Mouse (Mus musculus): ENCODE results near the gene Sertad1. TPM values are rescaled to one million over a fixed set of nuclear protein-coding genes. Genes with fewer than 3 reads are reported as not detected.

Sertad1 gene
- total and polyA plus RNA-seq, 3 experiments = 18.5 to 62.3 (median 56.9) TPM

- no peak for ATAC-seq (ENCODE audit: extremely low read depth, insufficient number of reproducible peaks, low FRiP score, poor library complexity, severe bottlenecking)
- Histone ChIP-seq H3K27me3 (ENCODE audit: insufficient read depth, low read length) (peaks cover 3% of the 10 kb centered on the region; the same call in 1 of the 2 replicates), H3K4me1 (ENCODE audit: insufficient read depth, low read depth, low read length) (peaks cover 43% of the 10 kb centered on the region), H3K9me3 (replicated peaks) (no peaks in the 10 kb centered on the region), H3K4me3 (ENCODE audit: low read depth, low read length) (no peak overlapping the region), H3K36me3 (replicated peaks) (peaks cover 29% of the 10 kb centered on the region)
- TF ChIP-seq POLR2AphosphoS5 (IDR thresholded peaks at IDR 0.05; ENCODE audit: insufficient replicate concordance, low read depth, low read length) = no peak
- DNase-seq (ENCODE audit: low spot score) = no peak
Measured at GRCm38 (mm10) chr7:27537998-27538397, 51.3 kb downstream of the Sertad1 start.

- Histone ChIP-seq H3K36me3 (replicated peaks) (peaks cover 25% of the 10 kb centered on the region), H3K4me3 (ENCODE audit: low read depth, low read length) (no peak overlapping the region), H3K4me1 (ENCODE audit: insufficient read depth, low read depth, low read length) (peaks cover 49% of the 10 kb centered on the region), H3K9me3 (replicated peaks) (no peaks in the 10 kb centered on the region), H3K27me3 (ENCODE audit: insufficient read depth, low read length) (peaks cover 3% of the 10 kb centered on the region; the same call in 1 of the 2 replicates)
- ATAC-seq (ENCODE audit: extremely low read depth, insufficient number of reproducible peaks, low FRiP score, poor library complexity, severe bottlenecking) (no peak), DNase-seq (ENCODE audit: low spot score) (no peak)
- TF ChIP-seq CTCF (IDR thresholded peaks at IDR 0.05; ENCODE audit: low read depth, low read length) (no peak), TAL1 (conservative IDR thresholded peaks at IDR 0.05; ENCODE audit: low read depth, low read length) (no peak), POLR2AphosphoS5 (IDR thresholded peaks at IDR 0.05; ENCODE audit: insufficient replicate concordance, low read depth, low read length) (no peak)
Measured at GRCm38 (mm10) chr7:27538797-27539196, 52.1 kb downstream of the Sertad1 start.

Other genes starting within 250 kb of the Sertad1 start
- gene Numbl, start 228.5 kb upstream of the Sertad1 start, total RNA-seq (2014; fragmentation: Nextera tagmentation) = 2.9 and 4.5 TPM in 2 replicates
- gene Numbl, start 228.5 kb upstream of the Sertad1 start, total RNA-seq (2017) = 1.3 and 1.6 TPM in 2 replicates
- 5.7 TPM in 2 replicates for gene Numbl, start 228.5 kb upstream of the Sertad1 start, polyA plus RNA-seq (2012)
- gene Ltbp4, start 149.2 kb upstream of the Sertad1 start, total RNA-seq (2014; fragmentation: Nextera tagmentation) = 0.39 and 9.1 TPM in 2 replicates
- 0.06 and 0.16 TPM in 2 replicates for gene Ltbp4, start 149.2 kb upstream of the Sertad1 start, total RNA-seq (2017)
- gene Ltbp4, start 149.2 kb upstream of the Sertad1 start, polyA plus RNA-seq (2012) = 1.0 and 1.5 TPM in 2 replicates
- gene Shkbp1, start 130.9 kb upstream of the Sertad1 start, total RNA-seq (2014; fragmentation: Nextera tagmentation) = 89.8 and 111 TPM in 2 replicates
- 27.4 and 29.5 TPM in 2 replicates for gene Shkbp1, start 130.9 kb upstream of the Sertad1 start, total RNA-seq (2017)
- 218 and 220 TPM in 2 replicates for gene Shkbp1, start 130.9 kb upstream of the Sertad1 start, polyA plus RNA-seq (2012)
- not detected in 2 replicates for gene Gm20479, start 129.5 kb upstream of the Sertad1 start, total RNA-seq (2014; fragmentation: Nextera tagmentation)
- 1.3 TPM in 1 of 2 replicates, not detected in the other for gene Gm20479, start 129.5 kb upstream of the Sertad1 start, total RNA-seq (2017)
- 1.2 and 1.4 TPM in 2 replicates for gene Gm20479, start 129.5 kb upstream of the Sertad1 start, polyA plus RNA-seq (2012)
- gene Sptbn4, start 39.2 kb upstream of the Sertad1 start, total RNA-seq (2014; fragmentation: Nextera tagmentation) = 0.92 and 2.9 TPM in 2 replicates
- 1.1 and 1.2 TPM in 2 replicates for gene Sptbn4, start 39.2 kb upstream of the Sertad1 start, total RNA-seq (2017)
- 0.91 and 1.1 TPM in 2 replicates for gene Sptbn4, start 39.2 kb upstream of the Sertad1 start, polyA plus RNA-seq (2012)
- 438 and 479 TPM in 2 replicates for gene Blvrb, start 38.9 kb upstream of the Sertad1 start, total RNA-seq (2014; fragmentation: Nextera tagmentation)
- gene Blvrb, start 38.9 kb upstream of the Sertad1 start, total RNA-seq (2017) = 212 and 254 TPM in 2 replicates
- gene Blvrb, start 38.9 kb upstream of the Sertad1 start, polyA plus RNA-seq (2012) = 394 and 460 TPM in 2 replicates
- 5.2 and 9.0 TPM in 2 replicates for gene Sertad3, start 13.1 kb upstream of the Sertad1 start, total RNA-seq (2014; fragmentation: Nextera tagmentation)
- gene Sertad3, start 13.1 kb upstream of the Sertad1 start, total RNA-seq (2017) = 15.8 and 18.1 TPM in 2 replicates
- gene Sertad3, start 13.1 kb upstream of the Sertad1 start, polyA plus RNA-seq (2012) = 24.0 and 27.0 TPM in 2 replicates
- gene Prx, start 12.4 kb downstream of the Sertad1 start, total RNA-seq (2014; fragmentation: Nextera tagmentation) = 1.5 and 1.7 TPM in 2 replicates
- gene Prx, start 12.4 kb downstream of the Sertad1 start, total RNA-seq (2017) = 0.93 and 1.3 TPM in 2 replicates
- gene Prx, start 12.4 kb downstream of the Sertad1 start, polyA plus RNA-seq (2012) = 2.3 and 2.7 TPM in 2 replicates
- gene Hipk4, start 36.4 kb downstream of the Sertad1 start, total RNA-seq (2014; fragmentation: Nextera tagmentation) = 0.38 TPM in 1 of 2 replicates, not detected in the other
- 0.11 and 0.12 TPM in 2 replicates for gene Hipk4, start 36.4 kb downstream of the Sertad1 start, total RNA-seq (2017)
- gene Hipk4, start 36.4 kb downstream of the Sertad1 start, polyA plus RNA-seq (2012) = 0.09 and 0.11 TPM in 2 replicates
- gene Pld3, start 66.3 kb downstream of the Sertad1 start, total RNA-seq (2014; fragmentation: Nextera tagmentation) = 10.5 and 16.0 TPM in 2 replicates
- 7.2 TPM in 2 replicates for gene Pld3, start 66.3 kb downstream of the Sertad1 start, total RNA-seq (2017)
- gene Pld3, start 66.3 kb downstream of the Sertad1 start, polyA plus RNA-seq (2012) = 19.5 and 23.1 TPM in 2 replicates
- 18.8 and 26.0 TPM in 2 replicates for gene 2310022A10Rik, start 66.3 kb downstream of the Sertad1 start, total RNA-seq (2014; fragmentation: Nextera tagmentation)
- 5.2 and 10.0 TPM in 2 replicates for gene 2310022A10Rik, start 66.3 kb downstream of the Sertad1 start, total RNA-seq (2017)
- 61.2 and 61.5 TPM in 2 replicates for gene 2310022A10Rik, start 66.3 kb downstream of the Sertad1 start, polyA plus RNA-seq (2012)
- gene Akt2, start 104.6 kb downstream of the Sertad1 start, total RNA-seq (2014; fragmentation: Nextera tagmentation) = 69.0 and 84.8 TPM in 2 replicates
- 41.7 and 42.1 TPM in 2 replicates for gene Akt2, start 104.6 kb downstream of the Sertad1 start, total RNA-seq (2017)
- gene Akt2, start 104.6 kb downstream of the Sertad1 start, polyA plus RNA-seq (2012) = 46.0 and 52.4 TPM in 2 replicates
- not detected in 2 replicates for gene Ttc9b, start 167.0 kb downstream of the Sertad1 start, total RNA-seq (2014; fragmentation: Nextera tagmentation)
- not detected in 2 replicates for gene Ttc9b, start 167.0 kb downstream of the Sertad1 start, total RNA-seq (2017)
- gene Ttc9b, start 167.0 kb downstream of the Sertad1 start, polyA plus RNA-seq (2012) = not detected in 2 replicates
- 5.9 and 8.0 TPM in 2 replicates for gene Map3k10, start 187.7 kb downstream of the Sertad1 start, total RNA-seq (2014; fragmentation: Nextera tagmentation)
- 8.6 and 10.8 TPM in 2 replicates for gene Map3k10, start 187.7 kb downstream of the Sertad1 start, total RNA-seq (2017)
- 25.1 and 34.7 TPM in 2 replicates for gene Map3k10, start 187.7 kb downstream of the Sertad1 start, polyA plus RNA-seq (2012)
- 2.7 and 4.4 TPM in 2 replicates for gene Zfp607b, start 202.4 kb downstream of the Sertad1 start, total RNA-seq (2014; fragmentation: Nextera tagmentation)
- gene Zfp607b, start 202.4 kb downstream of the Sertad1 start, total RNA-seq (2017) = 1.6 and 1.7 TPM in 2 replicates
- gene Zfp607b, start 202.4 kb downstream of the Sertad1 start, polyA plus RNA-seq (2012) = 0.01 and 0.04 TPM in 2 replicates
- gene Zfp60, start 244.5 kb downstream of the Sertad1 start, total RNA-seq (2014; fragmentation: Nextera tagmentation) = 16.3 and 21.4 TPM in 2 replicates
- 7.1 and 9.4 TPM in 2 replicates for gene Zfp60, start 244.5 kb downstream of the Sertad1 start, total RNA-seq (2017)
- gene Zfp60, start 244.5 kb downstream of the Sertad1 start, polyA plus RNA-seq (2012) = 0.26 and 0.70 TPM in 2 replicates

Data from G1E (cell line).